Mouse (Mus musculus) hindbrain, embryonic 14.5 days (tissue): ENCODE results near the gene Hcfc1r1. TPM values are rescaled to one million over a fixed set of nuclear protein-coding genes. Genes with fewer than 3 reads are reported as not detected.
A peak's percentile ranks its signal among the peaks of the same experiment; 100 is the strongest.

ENCODE experiments used
- ATAC-seq: fragments of 200-750 bp; cut with Nextera tagmentation; 2 replicates; pipeline ENCODE4 v1.8.0; 2017; ENCODE audit warnings: moderate number of reproducible peaks, mild to moderate bottlenecking, moderate TSS enrichment, moderate library complexity; ENCODE audit not compliant: low FRiP score
- DNase-seq: peaks from one replicate; pipeline ENCODE4 v3.0.0-alpha.2; 2015; ENCODE audit warnings: low spot score
- H3K27ac ChIP-seq: fragments of 300-500 bp; sonication (generic); 2 replicates; pipeline ENCODE4 v1.5.1; 2014; ENCODE audit warnings: mild to moderate bottlenecking, moderate library complexity
- H3K27me3 ChIP-seq: fragments of 300-500 bp; sonication (generic); 2 replicates; pipeline ENCODE4 v1.6.1; 2014; ENCODE audit warnings: mild to moderate bottlenecking, low read length, mixed read lengths; ENCODE audit not compliant: control insufficient read depth, insufficient read depth
- H3K36me3 ChIP-seq: fragments of 300-500 bp; sonication (generic); replicated peaks from 2 replicates; pipeline ENCODE4 v1.6.1; 2014; ENCODE audit not compliant: control insufficient read depth, insufficient read depth
- H3K4me1 ChIP-seq: fragments of 300-500 bp; sonication (generic); replicated peaks from 2 replicates; pipeline ENCODE4 v1.6.1; 2014; ENCODE audit warnings: antibody characterized with exemption, low read length, mixed read lengths; ENCODE audit not compliant: control insufficient read depth, insufficient read depth
- H3K4me2 ChIP-seq: fragments of 300-500 bp; sonication (generic); replicated peaks from 2 replicates; pipeline ENCODE4 v1.6.1; 2014; ENCODE audit warnings: mild to moderate bottlenecking, moderate library complexity
- H3K4me3 ChIP-seq: fragments of 300-500 bp; sonication (generic); replicated peaks from 2 replicates; pipeline ENCODE4 v1.5.1; 2014; ENCODE audit warnings: mild to moderate bottlenecking, low read length
- H3K9ac ChIP-seq: fragments of 300-500 bp; sonication (generic); 2 replicates; pipeline ENCODE4 v1.6.1; 2014
- H3K9me3 ChIP-seq: fragments of 300-500 bp; sonication (generic); 2 replicates; pipeline ENCODE4 v1.6.1; 2016; ENCODE audit warnings: low read length; ENCODE audit not compliant: control insufficient read depth
- WGBS: fragments of 180-500 bp; shearing (Covaris S2); extraction: QIAGEN DNeasy Blood & Tissue Kit; methylation state at CpG from one replicate; pipeline ENCODE4 v1.1.7; 2014; 5-methylcytosine and 5-hydroxymethylcytosine counted together
- polyA plus RNA-seq: library from polyadenylated mRNA; unstranded; fragments of >200 nt; fragmentation: Nextera tagmentation; extraction: Ambion mirVana; gene quantifications from 2 replicates; pipeline ENCODE4 v1.2.1, GENCODE M21; 2014

Gene Hcfc1r1
- polyA plus RNA-seq, 1 experiment from 2014 or later, result 143 TPM

DNA sequence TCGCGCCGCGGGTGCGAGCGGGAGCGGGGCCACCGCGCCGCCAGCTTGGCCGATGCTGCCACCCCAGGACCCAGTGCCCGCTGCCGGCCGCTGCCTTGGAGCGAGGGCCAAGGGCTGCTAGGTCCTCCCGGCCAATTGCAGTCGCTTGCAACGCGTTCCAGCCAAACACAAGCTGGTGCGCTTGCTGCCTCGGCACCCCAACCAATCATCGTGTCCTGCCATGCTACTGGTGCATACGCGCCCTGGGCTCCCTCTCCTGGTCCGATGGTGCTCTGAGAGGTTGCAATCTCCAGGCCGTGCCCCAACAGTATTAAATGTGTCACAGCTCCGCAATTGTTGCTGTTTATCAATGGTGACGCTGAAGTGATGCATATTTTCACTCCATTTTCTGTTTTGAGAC lies 26.7 kb downstream of the Hcfc1r1 start:
- Histone ChIP-seq H3K27me3 (peaks cover 42% of the 10 kb centered on the region), H3K4me2 (peak overlapping the region; percentile 97), H3K4me3 (peak overlapping the region; percentile 83), H3K27ac (no peak overlapping the region; the same call in 1 of the 2 replicates), H3K36me3 (no peaks in the 10 kb centered on the region), H3K9me3 (no peaks in the 10 kb centered on the region), H3K9ac (peak overlapping the region; percentile 67), H3K4me1 (no peaks in the 10 kb centered on the region; the same call in 1 of the 2 replicates)
- 1% methylated on average over 28 of the region's 28 CpGs for WGBS
- peak; percentile 97 for ATAC-seq
- peak; percentile 84 for DNase-seq

DNA sequence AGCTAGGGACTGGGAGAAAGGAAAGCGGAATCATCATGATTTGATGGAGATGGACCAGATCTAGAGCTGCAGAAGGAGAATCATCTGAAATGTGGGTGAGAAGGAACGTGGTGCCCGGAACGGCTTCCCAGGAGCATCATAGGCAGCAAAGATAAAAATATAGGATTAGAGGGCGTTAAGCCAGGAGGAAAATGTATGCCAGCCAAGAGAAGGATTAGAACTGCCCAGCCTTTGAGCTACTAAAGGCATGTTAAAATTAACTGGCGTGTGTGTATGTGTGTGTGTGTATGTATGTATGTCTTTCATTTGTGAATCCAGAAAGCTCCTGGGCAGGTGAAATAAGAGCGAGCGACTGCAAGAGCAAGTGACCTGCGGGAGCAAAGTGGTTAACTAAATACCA lies 29.9 kb downstream of the Hcfc1r1 start:
- Histone ChIP-seq H3K4me1 (no peaks in the 10 kb centered on the region; the same call in 1 of the 2 replicates), H3K4me2 (no peak overlapping the region), H3K27ac (no peak overlapping the region), H3K4me3 (no peak overlapping the region), H3K27me3 (peaks cover 30% of the 10 kb centered on the region), H3K9me3 (no peaks in the 10 kb centered on the region), H3K9ac (no peak overlapping the region), H3K36me3 (no peaks in the 10 kb centered on the region)
- 88% methylated on average over 9 of the region's 9 CpGs for WGBS
- DNase-seq (no peak), ATAC-seq (no peak)

DNA sequence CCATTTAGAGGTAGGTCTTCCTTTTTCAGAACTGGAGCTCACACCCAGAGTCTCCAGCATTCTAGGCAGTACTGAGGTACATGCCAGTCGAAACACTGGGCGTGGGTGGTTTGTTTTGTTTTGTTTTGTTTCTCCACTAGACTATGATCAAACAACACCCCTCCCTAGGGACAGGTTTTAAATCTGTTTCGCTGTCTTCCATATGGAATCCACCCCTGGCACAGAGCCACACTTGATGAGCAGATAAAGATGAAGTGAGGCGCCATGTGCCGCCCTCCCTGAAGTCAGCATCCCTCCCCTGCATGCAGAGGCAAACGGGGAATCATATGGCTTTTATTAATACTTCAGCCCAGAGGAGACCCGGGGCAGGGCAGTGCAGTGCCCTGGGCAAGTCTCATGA lies 31.3 kb downstream of the Hcfc1r1 start:
- Histone ChIP-seq H3K4me1 (no peaks in the 10 kb centered on the region), H3K27ac (no peak overlapping the region), H3K27me3 (peaks cover 19% of the 10 kb centered on the region; the same call in 1 of the 2 replicates), H3K9ac (no peak overlapping the region), H3K9me3 (no peaks in the 10 kb centered on the region), H3K4me3 (no peak overlapping the region), H3K4me2 (no peak overlapping the region), H3K36me3 (no peaks in the 10 kb centered on the region)
- 36% methylated on average over 7 of the region's 7 CpGs for WGBS
- ATAC-seq (no peak), DNase-seq (no peak)

DNA sequence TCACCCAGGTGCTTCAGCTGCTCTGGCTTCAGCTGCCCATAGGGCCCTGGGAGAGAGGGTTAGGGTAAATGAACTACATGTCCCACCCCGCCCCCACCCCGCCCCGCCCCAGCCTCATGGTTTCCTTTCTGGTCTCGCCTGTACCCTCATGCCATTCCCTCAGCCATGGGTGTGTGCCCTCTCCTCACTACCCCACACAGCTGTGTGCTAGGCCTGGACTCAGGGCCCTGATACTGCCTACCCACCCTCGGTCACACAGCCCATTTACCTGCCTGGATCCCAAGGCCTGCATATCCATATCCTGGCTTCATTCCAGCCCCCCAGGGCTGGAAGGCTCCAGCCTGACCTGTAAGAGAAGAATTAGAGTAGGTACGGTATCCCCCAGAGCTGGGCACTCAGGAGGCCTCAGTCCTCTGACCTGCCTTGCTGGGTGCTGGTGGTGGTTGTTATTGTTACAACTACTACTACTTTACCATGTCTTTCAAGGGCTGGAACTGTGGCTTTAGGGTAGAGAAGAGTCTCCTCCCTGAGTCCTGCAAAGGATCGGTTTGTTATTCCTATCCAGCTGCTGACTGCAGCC lies 32.2 kb downstream of the Hcfc1r1 start:
- Histone ChIP-seq H3K27ac (no peak overlapping the region), H3K4me2 (no peak overlapping the region), H3K9me3 (no peaks in the 10 kb centered on the region), H3K27me3 (peaks cover 23% of the 10 kb centered on the region; the same call in 1 of the 2 replicates), H3K4me3 (no peak overlapping the region), H3K9ac (no peak overlapping the region), H3K36me3 (no peaks in the 10 kb centered on the region), H3K4me1 (no peaks in the 10 kb centered on the region)
- ATAC-seq, result 0 out of 2 replicates have a peak, but pooled peaks have one; percentile 28
- no peak for DNase-seq
- 81% methylated on average over 7 of the region's 7 CpGs for WGBS

DNA sequence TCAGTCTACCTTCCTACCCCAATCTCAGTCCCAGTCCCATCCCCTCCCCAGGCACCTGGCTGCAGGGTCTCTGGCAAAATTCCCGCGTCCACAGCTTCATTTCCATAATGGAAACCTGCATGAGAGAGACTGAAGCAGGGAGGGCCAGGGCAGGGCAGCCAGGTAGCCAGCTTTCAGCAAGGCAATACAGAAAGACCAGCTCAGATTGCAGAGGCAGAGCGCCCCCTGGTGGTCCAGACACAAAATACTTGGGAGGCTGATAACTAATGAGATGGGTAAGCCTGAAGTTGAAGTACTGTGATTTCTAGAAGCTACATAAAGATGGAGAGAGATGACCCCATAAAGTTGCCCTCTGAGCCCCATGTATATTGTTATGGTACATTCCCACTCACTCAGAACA lies 32.8 kb downstream of the Hcfc1r1 start:
- Histone ChIP-seq H3K9ac (no peak overlapping the region), H3K9me3 (no peaks in the 10 kb centered on the region), H3K4me1 (no peaks in the 10 kb centered on the region), H3K4me3 (no peak overlapping the region), H3K27me3 (peaks cover 19% of the 10 kb centered on the region; the same call in 1 of the 2 replicates), H3K36me3 (no peaks in the 10 kb centered on the region), H3K27ac (no peak overlapping the region), H3K4me2 (no peak overlapping the region)
- peak; percentile 47 for ATAC-seq
- 0% methylated on average over 3 of the region's 3 CpGs for WGBS
- peak; percentile 85 for DNase-seq

DNA sequence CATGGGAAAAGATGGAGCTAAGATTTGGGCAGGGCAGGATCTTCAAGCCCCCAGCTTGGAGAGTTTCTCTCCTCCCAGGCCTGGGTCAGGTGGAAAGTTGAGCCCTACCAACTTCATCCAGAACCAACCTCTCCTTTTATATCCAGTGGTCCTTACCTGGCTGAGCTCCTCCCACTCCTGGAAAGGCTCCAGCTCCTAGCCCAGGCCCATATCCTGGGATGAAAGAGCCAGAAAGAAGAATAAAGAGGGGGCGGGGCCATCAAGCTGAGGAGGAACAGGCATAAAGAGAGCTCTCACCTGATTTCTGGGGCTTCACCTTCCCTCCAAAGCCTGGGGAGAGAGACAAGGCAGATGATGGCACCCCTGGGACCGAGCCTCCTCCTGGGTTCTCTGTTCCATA lies 43.6 kb downstream of the Hcfc1r1 start:
- 50% methylated on average over 2 of the region's 2 CpGs for WGBS
- DNase-seq, result no peak
- ATAC-seq, result no peak

DNA sequence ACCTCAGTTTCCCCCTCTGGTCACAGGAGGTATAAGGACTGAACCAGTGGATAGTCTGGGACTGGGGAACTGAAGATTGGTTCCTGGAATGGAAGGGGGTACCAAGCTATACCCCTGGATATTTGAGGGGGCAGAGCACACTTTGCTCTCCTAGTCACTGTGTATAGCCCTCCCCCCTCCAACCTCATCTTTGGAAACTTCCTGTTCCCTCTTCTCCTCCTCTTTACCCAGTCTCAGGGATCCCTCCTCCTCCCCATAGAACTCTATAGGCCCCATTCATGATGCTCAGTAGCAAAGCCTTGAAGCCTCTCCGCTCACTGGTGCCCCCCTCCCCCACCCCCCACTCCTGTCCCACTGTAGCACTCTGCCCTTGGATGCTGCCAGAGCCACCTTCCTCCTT lies 46.1 kb downstream of the Hcfc1r1 start:
- ATAC-seq (no peak; the same call in 1 of the 2 replicates), DNase-seq (no peak)
- no peak overlapping the region for H3K4me2 ChIP-seq
- no peak overlapping the region for H3K27ac ChIP-seq
- no peaks in the 10 kb centered on the region for H3K9me3 ChIP-seq
- no peak overlapping the region for H3K9ac ChIP-seq
- H3K4me1 ChIP-seq, result no peaks in the 10 kb centered on the region
- WGBS, result 33% methylated on average over 1 of the region's 1 CpGs
- H3K36me3 ChIP-seq, result no peaks in the 10 kb centered on the region
- H3K27me3 ChIP-seq, result no peaks in the 10 kb centered on the region
- H3K4me3 ChIP-seq, result no peak overlapping the region

More for the DNA sequence above, 43.6 kb downstream of the Hcfc1r1 start:
- Histone ChIP-seq H3K27me3 (no peaks in the 10 kb centered on the region), H3K36me3 (no peaks in the 10 kb centered on the region), H3K4me2 (no peak overlapping the region), H3K9ac (no peak overlapping the region), H3K27ac (no peak overlapping the region), H3K4me1 (no peaks in the 10 kb centered on the region), H3K9me3 (no peaks in the 10 kb centered on the region), H3K4me3 (no peak overlapping the region)

DNA sequence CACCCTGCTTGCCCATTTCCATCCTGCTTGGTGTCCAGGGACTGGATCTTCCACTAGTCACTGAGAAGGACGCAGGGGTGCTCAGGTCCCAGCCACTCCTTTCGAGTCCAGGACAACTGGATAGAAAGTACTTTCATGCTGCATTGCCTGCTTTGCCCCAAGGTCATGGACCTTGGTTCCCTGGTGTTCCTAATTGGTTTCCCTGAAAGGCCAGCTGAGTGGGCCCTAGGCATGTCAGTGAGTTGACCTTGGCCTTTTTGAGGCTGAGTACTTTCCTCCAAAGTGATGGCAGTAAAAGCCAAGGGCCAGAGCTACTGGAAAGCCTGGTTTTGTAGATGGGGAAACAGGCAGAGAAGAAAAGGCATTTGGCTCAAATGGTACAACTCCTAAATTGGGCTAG lies 48.5 kb downstream of the Hcfc1r1 start:
- DNase-seq (no peak), ATAC-seq (no peak)
- Histone ChIP-seq H3K4me1 (peaks cover 3% of the 10 kb centered on the region; the same call in 1 of the 2 replicates), H3K27ac (no peak overlapping the region), H3K9me3 (no peaks in the 10 kb centered on the region), H3K4me3 (no peak overlapping the region), H3K36me3 (no peaks in the 10 kb centered on the region), H3K4me2 (no peak overlapping the region), H3K9ac (no peak overlapping the region), H3K27me3 (no peaks in the 10 kb centered on the region)
- 87% methylated on average over 2 of the region's 2 CpGs for WGBS

DNA sequence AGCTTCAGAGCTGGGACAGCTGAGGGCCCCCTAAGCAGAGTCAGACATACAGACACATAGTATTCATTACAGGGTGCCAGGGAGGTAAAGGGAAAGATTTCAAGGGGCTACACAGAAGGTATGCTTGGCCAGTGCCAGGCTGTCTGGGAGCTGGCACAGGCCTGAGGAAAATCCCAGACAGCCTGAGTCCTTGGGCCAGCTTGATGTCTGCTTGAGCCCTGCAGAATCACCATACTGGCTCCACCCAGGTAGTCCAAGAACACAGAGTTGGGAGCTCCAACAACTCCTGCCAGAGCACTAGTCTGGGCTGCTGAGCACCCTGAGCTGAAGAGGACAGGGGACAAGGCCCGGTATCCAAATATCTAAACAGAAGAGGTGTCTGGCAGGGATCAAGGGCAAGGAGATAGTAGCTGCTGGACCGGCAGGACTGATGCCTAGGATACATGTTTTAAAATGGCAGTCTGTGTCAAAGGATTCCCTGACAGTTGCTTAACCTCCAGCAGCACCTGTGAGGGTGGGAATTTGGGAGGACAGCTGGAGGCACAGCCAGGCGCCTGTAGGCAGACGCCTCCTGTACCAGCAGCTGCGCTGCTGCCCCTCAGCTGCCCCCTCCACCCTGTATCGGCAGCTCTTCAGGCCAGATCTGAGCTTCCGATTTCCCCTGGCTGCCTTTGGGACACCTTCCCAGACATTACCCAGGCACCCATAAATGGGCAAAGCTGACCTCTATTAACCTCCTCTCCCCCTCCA lies 49.2 kb downstream of the Hcfc1r1 start, which contains the start of gene 1520401A03Rik:
Gene 1520401A03Rik, minus strand, starts transcription at position 408 of the 750 bp plus-strand sequence.
- Histone ChIP-seq H3K9me3 (no peaks in the 10 kb centered on the region), H3K4me3 (no peak within 1 kb of the TSS), H3K27ac (no peak within 1 kb of the TSS), H3K4me2 (no peak within 1 kb of the TSS), H3K4me1 (peaks cover 3% of the 10 kb centered on the region; the same call in 1 of the 2 replicates), H3K27me3 (no peaks in the 10 kb centered on the region), H3K36me3 (no peaks in the 10 kb centered on the region), H3K9ac (no peak within 1 kb of the TSS)
- WGBS, result 70% methylated on average over 7 of the region's 7 CpGs
- ATAC-seq (no peak), DNase-seq (no peak)
